Mouse (Mus musculus): ENCODE measurements at regions not wholly inside any gene's neighbourhood (a gene's known extent, or its start where the extent isn't known, plus 50 kb on each side); places are given as distances from the start of the nearest gene placed in this dataset.

- Histone ChIP-seq H3K9ac (replicated peaks; ENCODE audit: low read depth, low read length) (no peak overlapping the region), H3K36me3 (ENCODE audit: control insufficient read depth, insufficient read depth, low read length) (no peaks in the 10 kb centered on the region), H3K27ac (ENCODE audit: low read length) (no peak overlapping the region), H3K9me3 (ENCODE audit: control insufficient read depth, low read depth, low read length) (no peaks in the 10 kb centered on the region), H3K4me3 (ENCODE audit: low read depth, low read length) (no peak overlapping the region), H3K27me3 (ENCODE audit: control insufficient read depth, insufficient read depth, low read length) (no peaks in the 10 kb centered on the region), H3K4me2 (replicated peaks; ENCODE audit: low read depth, low read length) (no peak overlapping the region), H3K4me1 (ENCODE audit: control insufficient read depth, insufficient read depth, low read length) (no peaks in the 10 kb centered on the region)
- WGBS, result 77% methylated on average over 4 of the region's 4 CpGs
- no peak for ATAC-seq (ENCODE audit: insufficient number of reproducible peaks, insufficient read depth, low FRiP score, low read depth)
Measured at GRCm38 (mm10) chr2:171765071-171765470, 278.2 kb downstream of the Cbln4 start.

GRCm38 (mm10) chr2:171753502-171753901 lies 289.8 kb downstream of the Cbln4 start:
- H3K4me3 ChIP-seq (ENCODE audit: low read depth, low read length), result no peak overlapping the region
- no peak for ATAC-seq (ENCODE audit: insufficient number of reproducible peaks, insufficient read depth, low FRiP score, low read depth)
- no peaks in the 10 kb centered on the region for H3K27me3 ChIP-seq (ENCODE audit: control insufficient read depth, insufficient read depth, low read length)
- no peaks in the 10 kb centered on the region for H3K36me3 ChIP-seq (ENCODE audit: control insufficient read depth, insufficient read depth, low read length)
- WGBS, result 67% methylated on average over 9 of the region's 9 CpGs
- no peak overlapping the region for H3K9ac ChIP-seq (replicated peaks; ENCODE audit: low read depth, low read length)
- no peaks in the 10 kb centered on the region for H3K9me3 ChIP-seq (ENCODE audit: control insufficient read depth, low read depth, low read length)
- H3K4me1 ChIP-seq (ENCODE audit: control insufficient read depth, insufficient read depth, low read length), result no peaks in the 10 kb centered on the region
- H3K27ac ChIP-seq (ENCODE audit: low read length), result no peak overlapping the region
- H3K4me2 ChIP-seq (replicated peaks; ENCODE audit: low read depth, low read length), result no peak overlapping the region

GRCm38 (mm10) chr2:171747162-171747561 lies 296.1 kb downstream of the Cbln4 start:
- WGBS, result 41% methylated on average over 1 of the region's 1 CpGs
- Histone ChIP-seq H3K9me3 (ENCODE audit: control insufficient read depth, low read depth, low read length) (no peaks in the 10 kb centered on the region), H3K27me3 (ENCODE audit: control insufficient read depth, insufficient read depth, low read length) (no peaks in the 10 kb centered on the region), H3K27ac (ENCODE audit: low read length) (no peak overlapping the region), H3K4me1 (ENCODE audit: control insufficient read depth, insufficient read depth, low read length) (no peaks in the 10 kb centered on the region), H3K9ac (replicated peaks; ENCODE audit: low read depth, low read length) (no peak overlapping the region), H3K4me3 (ENCODE audit: low read depth, low read length) (no peak overlapping the region), H3K4me2 (replicated peaks; ENCODE audit: low read depth, low read length) (no peak overlapping the region), H3K36me3 (ENCODE audit: control insufficient read depth, insufficient read depth, low read length) (no peaks in the 10 kb centered on the region)
- no peak for ATAC-seq (ENCODE audit: insufficient number of reproducible peaks, insufficient read depth, low FRiP score, low read depth)

GRCm38 (mm10) chr2:171743111-171743510 lies 300.2 kb downstream of the Cbln4 start:
- Histone ChIP-seq H3K4me3 (ENCODE audit: low read depth, low read length) (no peak overlapping the region), H3K36me3 (ENCODE audit: control insufficient read depth, insufficient read depth, low read length) (no peaks in the 10 kb centered on the region), H3K4me1 (ENCODE audit: control insufficient read depth, insufficient read depth, low read length) (no peaks in the 10 kb centered on the region), H3K27me3 (ENCODE audit: control insufficient read depth, insufficient read depth, low read length) (no peaks in the 10 kb centered on the region), H3K9ac (replicated peaks; ENCODE audit: low read depth, low read length) (no peak overlapping the region), H3K9me3 (ENCODE audit: control insufficient read depth, low read depth, low read length) (no peaks in the 10 kb centered on the region), H3K27ac (ENCODE audit: low read length) (no peak overlapping the region), H3K4me2 (replicated peaks; ENCODE audit: low read depth, low read length) (no peak overlapping the region)
- peak; percentile 28; the same call in 1 of the 2 replicates for ATAC-seq (ENCODE audit: insufficient number of reproducible peaks, insufficient read depth, low FRiP score, low read depth)
- WGBS, result 4% methylated on average over 2 of the region's 2 CpGs

GRCm38 (mm10) chr2:171742706-171743105 lies 300.6 kb downstream of the Cbln4 start:
- H3K4me1 ChIP-seq (ENCODE audit: control insufficient read depth, insufficient read depth, low read length), result no peaks in the 10 kb centered on the region
- ATAC-seq (ENCODE audit: insufficient number of reproducible peaks, insufficient read depth, low FRiP score, low read depth), result no peak
- WGBS, result 25% methylated on average over 11 of the region's 11 CpGs
- no peaks in the 10 kb centered on the region for H3K9me3 ChIP-seq (ENCODE audit: control insufficient read depth, low read depth, low read length)
- no peaks in the 10 kb centered on the region for H3K27me3 ChIP-seq (ENCODE audit: control insufficient read depth, insufficient read depth, low read length)
- H3K27ac ChIP-seq (ENCODE audit: low read length), result no peak overlapping the region
- no peaks in the 10 kb centered on the region for H3K36me3 ChIP-seq (ENCODE audit: control insufficient read depth, insufficient read depth, low read length)
- H3K4me2 ChIP-seq (replicated peaks; ENCODE audit: low read depth, low read length), result no peak overlapping the region
- no peak overlapping the region for H3K4me3 ChIP-seq (ENCODE audit: low read depth, low read length)
- no peak overlapping the region for H3K9ac ChIP-seq (replicated peaks; ENCODE audit: low read depth, low read length)

GRCm38 (mm10) chr2:171737761-171738160 lies 305.5 kb downstream of the Cbln4 start:
- WGBS, result 89% methylated on average over 8 of the region's 8 CpGs
- no peaks in the 10 kb centered on the region for H3K27me3 ChIP-seq (ENCODE audit: control insufficient read depth, insufficient read depth, low read length)
- H3K4me3 ChIP-seq (ENCODE audit: low read depth, low read length), result no peak overlapping the region
- 0 out of 2 replicates have a peak, but pooled peaks cover 3% of the 10 kb centered on the region for H3K4me1 ChIP-seq (ENCODE audit: control insufficient read depth, insufficient read depth, low read length)
- H3K27ac ChIP-seq (ENCODE audit: low read length), result no peak overlapping the region
- no peaks in the 10 kb centered on the region for H3K36me3 ChIP-seq (ENCODE audit: control insufficient read depth, insufficient read depth, low read length)
- no peak for ATAC-seq (ENCODE audit: insufficient number of reproducible peaks, insufficient read depth, low FRiP score, low read depth)
- no peak overlapping the region for H3K4me2 ChIP-seq (replicated peaks; ENCODE audit: low read depth, low read length)
- H3K9me3 ChIP-seq (ENCODE audit: control insufficient read depth, low read depth, low read length), result no peaks in the 10 kb centered on the region
- H3K9ac ChIP-seq (replicated peaks; ENCODE audit: low read depth, low read length), result no peak overlapping the region

- WGBS, result 49% methylated on average over 14 of the region's 14 CpGs
- Histone ChIP-seq H3K27me3 (ENCODE audit: control insufficient read depth, insufficient read depth, low read length) (no peaks in the 10 kb centered on the region), H3K9ac (replicated peaks; ENCODE audit: low read depth, low read length) (no peak overlapping the region), H3K4me1 (ENCODE audit: control insufficient read depth, insufficient read depth, low read length) (0 out of 2 replicates have a peak, but pooled peaks cover 3% of the 10 kb centered on the region), H3K4me2 (replicated peaks; ENCODE audit: low read depth, low read length) (no peak overlapping the region), H3K9me3 (ENCODE audit: control insufficient read depth, low read depth, low read length) (no peaks in the 10 kb centered on the region), H3K27ac (ENCODE audit: low read length) (no peak overlapping the region), H3K36me3 (ENCODE audit: control insufficient read depth, insufficient read depth, low read length) (no peaks in the 10 kb centered on the region), H3K4me3 (ENCODE audit: low read depth, low read length) (no peak overlapping the region)
- ATAC-seq (ENCODE audit: insufficient number of reproducible peaks, insufficient read depth, low FRiP score, low read depth), result no peak
Measured at GRCm38 (mm10) chr2:171735061-171735490, 308.2 kb downstream of the Cbln4 start.

GRCm38 (mm10) chr2:171734634-171734987 lies 308.7 kb downstream of the Cbln4 start:
- no peaks in the 10 kb centered on the region for H3K9me3 ChIP-seq (ENCODE audit: control insufficient read depth, low read depth, low read length)
- 0 out of 2 replicates have a peak, but pooled peaks cover 3% of the 10 kb centered on the region for H3K4me1 ChIP-seq (ENCODE audit: control insufficient read depth, insufficient read depth, low read length)
- H3K27ac ChIP-seq (ENCODE audit: low read length), result no peak overlapping the region
- no peaks in the 10 kb centered on the region for H3K27me3 ChIP-seq (ENCODE audit: control insufficient read depth, insufficient read depth, low read length)
- 36% methylated on average over 4 of the region's 4 CpGs for WGBS
- no peak overlapping the region for H3K4me2 ChIP-seq (replicated peaks; ENCODE audit: low read depth, low read length)
- H3K36me3 ChIP-seq (ENCODE audit: control insufficient read depth, insufficient read depth, low read length), result no peaks in the 10 kb centered on the region
- no peak overlapping the region for H3K9ac ChIP-seq (replicated peaks; ENCODE audit: low read depth, low read length)
- no peak overlapping the region for H3K4me3 ChIP-seq (ENCODE audit: low read depth, low read length)
- ATAC-seq (ENCODE audit: insufficient number of reproducible peaks, insufficient read depth, low FRiP score, low read depth), result no peak

- ATAC-seq (ENCODE audit: insufficient number of reproducible peaks, insufficient read depth, low FRiP score, low read depth), result no peak
- H3K9ac ChIP-seq (replicated peaks; ENCODE audit: low read depth, low read length), result no peak overlapping the region
- 0 out of 2 replicates have a peak, but pooled peaks cover 3% of the 10 kb centered on the region for H3K4me1 ChIP-seq (ENCODE audit: control insufficient read depth, insufficient read depth, low read length)
- H3K27ac ChIP-seq (ENCODE audit: low read length), result no peak overlapping the region
- 62% methylated on average over 14 of the region's 14 CpGs for WGBS
- no peak overlapping the region for H3K4me2 ChIP-seq (replicated peaks; ENCODE audit: low read depth, low read length)
- no peaks in the 10 kb centered on the region for H3K9me3 ChIP-seq (ENCODE audit: control insufficient read depth, low read depth, low read length)
- no peaks in the 10 kb centered on the region for H3K36me3 ChIP-seq (ENCODE audit: control insufficient read depth, insufficient read depth, low read length)
- H3K4me3 ChIP-seq (ENCODE audit: low read depth, low read length), result no peak overlapping the region
- H3K27me3 ChIP-seq (ENCODE audit: control insufficient read depth, insufficient read depth, low read length), result no peaks in the 10 kb centered on the region
Measured at GRCm38 (mm10) chr2:171733965-171734633, 309.2 kb downstream of the Cbln4 start.

Measured in stomach, embryonic 14.5 days (tissue).